Mouse (Mus musculus): ENCODE measurements around the gene Trim6.

GRCm38 (mm10) chr7:104178422-104179054, 40.1 kb upstream of the Trim6 start:
- TF ChIP-seq CTCF (IDR thresholded peaks at IDR 0.05; ENCODE audit: borderline replicate concordance, control insufficient read depth, extremely low read depth, insufficient read depth, low read length, poor library complexity), result no peak
- TF ChIP-seq POLR2A (IDR thresholded peaks at IDR 0.05; ENCODE audit: control insufficient read depth, extremely low read depth, insufficient read depth, low read length, poor library complexity), result no peak
